Mouse (Mus musculus) c-Kit-positive CD71-negative TER-119-negative erythroid progenitor cells, embryonic 14.5 days (primary cell): ENCODE measurements at regions not wholly inside any gene's neighbourhood (a gene's known extent, or its start where the extent isn't known, plus 50 kb on each side); places are given as distances from the start of the nearest gene placed in this dataset.
"Not testable (repeated sequence)": the region's sequence is repeated elsewhere in the genome, so short reads cannot be mapped to it uniquely, and the experiment has no call there.

Source experiments
- DNase-seq: peaks from one replicate; pipeline ENCODE4 v3.0.0-alpha.2; 2013; ENCODE audit warnings: low read depth

GRCm38 (mm10) chr12:29391756-29392155, 136.4 kb upstream of the Myt1l start:
- DNase-seq = no peak

GRCm38 (mm10) chr12:29394271-29394670, 133.9 kb upstream of the Myt1l start:
- no peak for DNase-seq

GRCm38 (mm10) chr12:29394881-29395280, 133.3 kb upstream of the Myt1l start:
- no peak for DNase-seq

GRCm38 (mm10) chr12:29395401-29395982, 132.7 kb upstream of the Myt1l start:
- no peak for DNase-seq

GRCm38 (mm10) chr12:29404434-29404833, 123.8 kb upstream of the Myt1l start:
- no peak for DNase-seq

GRCm38 (mm10) chr12:29409336-29410055, 118.7 kb upstream of the Myt1l start:
- DNase-seq = no peak

- DNase-seq = no peak
These were observed 94.2 kb upstream of the Myt1l start for GRCm38 (mm10) chr12:29433936-29434335.

- DNase-seq = no peak
These were observed 88.7 kb upstream of the Myt1l start for GRCm38 (mm10) chr12:29439343-29440019.

GRCm38 (mm10) chr12:29465201-29465600, 63.0 kb upstream of the Myt1l start:
- not testable (repeated sequence) for DNase-seq
